Mouse (Mus musculus) ES-Bruce4 (cell line): ENCODE data around the gene Pknox2.
A peak's percentile ranks its signal among the peaks of the same experiment; 100 is the strongest.

Source experiments
- CTCF ChIP-seq: IDR thresholded peaks from one replicate; pipeline ENCODE4 v1.8.1; 2011; ENCODE audit warnings: low read depth, low read length
- EP300 ChIP-seq: IDR thresholded peaks from 2 replicates; pipeline ENCODE4 v1.6.1; 2011; ENCODE audit warnings: low read depth, low read length; ENCODE audit not compliant: insufficient read depth
- POLR2A ChIP-seq: IDR thresholded peaks from one replicate; pipeline ENCODE4 v1.8.1; 2011; ENCODE audit warnings: low read length; ENCODE audit not compliant: insufficient read depth

GRCm38 (mm10) chr9:37147359-37147685 lies at the start of gene Pknox2:
- TF ChIP-seq CTCF (peak; percentile 72), POLR2A (no peak), EP300 (no peak)
